Mouse (Mus musculus) CH12.LX (cell line): ENCODE results near the gene Lonp2. TPM values are rescaled to one million over a fixed set of nuclear protein-coding genes. Genes with fewer than 3 reads are reported as not detected.

Experiments
- DNase-seq: peaks from one replicate; pipeline ENCODE4 v3.0.0-alpha.2; 2013; ENCODE audit errors: extremely low read depth
- H3K27ac ChIP-seq: 2 replicates; pipeline ENCODE4 v1.5.1; 2012; ENCODE audit warnings: low read depth, mild to moderate bottlenecking, control low read depth, moderate library complexity; ENCODE audit not compliant: insufficient read depth
- H3K27me3 ChIP-seq: replicated peaks from 2 replicates; pipeline ENCODE3; 2012; ENCODE audit warnings: inconsistent platforms
- H3K36me3 ChIP-seq, 2 experiments: replicated peaks in 1 of 2; 2 replicates each; pipeline versions ENCODE3 to v1.6.1; 2012; ENCODE audit warnings: inconsistent platforms in 1 of 2, low read length in 1 of 2, mild to moderate bottlenecking in 1 of 2, mixed read lengths in 1 of 2, moderate library complexity in 1 of 2; ENCODE audit not compliant: control insufficient read depth in 1 of 2, insufficient read depth in 1 of 2
- H3K4me1 ChIP-seq, 2 experiments: 2 replicates each; pipeline ENCODE4 v1.6.1; 2012; ENCODE audit warnings: inconsistent platforms in 1 of 2, moderate library complexity in 1 of 2; ENCODE audit not compliant: insufficient read depth in 2 of 2, control insufficient read depth in 1 of 2
- H3K4me2 ChIP-seq: 2 replicates; pipeline ENCODE4 v1.6.1; 2012; ENCODE audit warnings: low read depth, mild to moderate bottlenecking, control low read depth; ENCODE audit not compliant: poor library complexity, insufficient read depth, severe bottlenecking
- H3K4me3 ChIP-seq, 3 experiments: fragments of 150-350 bp in 1 of 3; sonication (generic) in 1 of 3; replicated peaks in 1 of 3; 2 replicates each; pipeline versions ENCODE3 to v1.5.1; 2011 to 2012; ENCODE audit warnings: low read depth in 2 of 3, low read length in 2 of 3, mild to moderate bottlenecking in 2 of 3, moderate library complexity in 2 of 3, control low read depth in 1 of 3, improper control_type of control experiment in 1 of 3, inconsistent platforms in 1 of 3, mixed read lengths in 1 of 3; ENCODE audit not compliant: poor library complexity in 1 of 3
- H3K79me2 ChIP-seq: replicated peaks from 2 replicates; pipeline ENCODE4 v1.6.1; 2012; ENCODE audit warnings: mild to moderate bottlenecking, moderate library complexity; ENCODE audit not compliant: control insufficient read depth, poor library complexity, insufficient read depth, severe bottlenecking; ENCODE audit errors: extremely low read depth
- H3K9ac ChIP-seq: 2 replicates; pipeline ENCODE4 v1.6.1; 2012; ENCODE audit warnings: low read depth, mild to moderate bottlenecking, control low read depth, moderate library complexity; ENCODE audit not compliant: insufficient read depth
- H3K9me3 ChIP-seq: replicated peaks from 2 replicates; pipeline ENCODE3; 2012; ENCODE audit warnings: low read length, inconsistent platforms, mixed read lengths
- ELF1 ChIP-seq: IDR thresholded peaks from 2 replicates; pipeline ENCODE4 v1.6.1; 2014; ENCODE audit warnings: low read depth, mild to moderate bottlenecking, inconsistent platforms, low read length, improper control_type of control experiment
- EP300 ChIP-seq: IDR thresholded peaks from 2 replicates; pipeline ENCODE4 v1.6.1; 2011; ENCODE audit warnings: low read length, improper control_type of control experiment
- ETS1 ChIP-seq: conservative IDR thresholded peaks from 2 replicates; pipeline ENCODE4 v1.6.1; 2012; ENCODE audit warnings: low read depth, mild to moderate bottlenecking, inconsistent platforms, low read length, improper control_type of control experiment, moderate library complexity
- GABPA ChIP-seq: IDR thresholded peaks from 2 replicates; pipeline ENCODE4 v1.6.1; 2012; ENCODE audit warnings: low read depth, low read length, improper control_type of control experiment, inconsistent platforms; ENCODE audit not compliant: insufficient replicate concordance
- HCFC1 ChIP-seq: IDR thresholded peaks from 2 replicates; pipeline ENCODE4 v1.6.1; 2012; ENCODE audit warnings: low read depth, mild to moderate bottlenecking, inconsistent platforms, low read length, improper control_type of control experiment
- IRF4 ChIP-seq: IDR thresholded peaks from 2 replicates; pipeline ENCODE4 v1.6.1; 2014; ENCODE audit warnings: low read depth, mild to moderate bottlenecking, inconsistent platforms, low read length, improper control_type of control experiment
- MAFK ChIP-seq: IDR thresholded peaks from 2 replicates; pipeline ENCODE4 v1.6.1; 2011; ENCODE audit warnings: low read length, improper control_type of control experiment; ENCODE audit not compliant: insufficient replicate concordance
- MXI1 ChIP-seq: IDR thresholded peaks from 2 replicates; pipeline ENCODE4 v1.6.1; 2011; ENCODE audit warnings: mild to moderate bottlenecking, low read depth, low read length, improper control_type of control experiment
- NRF1 ChIP-seq: IDR thresholded peaks from 2 replicates; pipeline ENCODE4 v1.6.1; 2014; ENCODE audit warnings: low read depth, mild to moderate bottlenecking, inconsistent platforms, low read length, improper control_type of control experiment, moderate library complexity
- PAX5 ChIP-seq: IDR thresholded peaks from 2 replicates; pipeline ENCODE4 v1.6.1; 2012; ENCODE audit warnings: low read length, inconsistent platforms, mixed read lengths
- POLR2A ChIP-seq: IDR thresholded peaks from 2 replicates; pipeline ENCODE4 v1.6.1; 2011; ENCODE audit warnings: low read depth, mild to moderate bottlenecking, improper control_type of control experiment, low read length
- RCOR1 ChIP-seq: conservative IDR thresholded peaks from 2 replicates; pipeline ENCODE4 v1.6.1; 2012; ENCODE audit warnings: low read depth, mild to moderate bottlenecking, inconsistent platforms, low read length, improper control_type of control experiment
- SIN3A ChIP-seq: IDR thresholded peaks from 2 replicates; pipeline ENCODE4 v1.6.1; 2012; ENCODE audit warnings: low read length, improper control_type of control experiment, inconsistent platforms
- SMC3 ChIP-seq: IDR thresholded peaks from 2 replicates; pipeline ENCODE4 v1.6.1; 2011; ENCODE audit warnings: low read depth, low read length, improper control_type of control experiment
- TBP ChIP-seq: conservative IDR thresholded peaks from 2 replicates; pipeline ENCODE4 v1.6.1; 2011; ENCODE audit warnings: low read depth, low read length, improper control_type of control experiment
- TCF12 ChIP-seq: IDR thresholded peaks from 2 replicates; pipeline ENCODE4 v1.6.1; 2014; ENCODE audit warnings: low read depth, mild to moderate bottlenecking, inconsistent platforms, low read length, improper control_type of control experiment
- UBTF ChIP-seq: IDR thresholded peaks from 2 replicates; pipeline ENCODE4 v1.6.1; 2012; ENCODE audit warnings: low read depth, mild to moderate bottlenecking, inconsistent platforms, low read length, improper control_type of control experiment, moderate library complexity
- ZKSCAN1 ChIP-seq: IDR thresholded peaks from 2 replicates; pipeline ENCODE4 v1.6.1; 2012; ENCODE audit warnings: low read depth, inconsistent platforms, low read length, improper control_type of control experiment, borderline replicate concordance
- ZMIZ1 ChIP-seq: IDR thresholded peaks from 2 replicates; pipeline ENCODE4 v1.6.1; 2012; ENCODE audit warnings: low read depth, mild to moderate bottlenecking, inconsistent platforms, low read length, improper control_type of control experiment
- dilution Hi-C: fragments of 300-500 bp; cut with MboI; formaldehyde crosslinking; loops from 2 replicates; pipeline ENCODE4 v1.14.3; 2020; ENCODE audit warnings: low sequenced_read_pairs; ENCODE audit not compliant: extremely low pct_unique_long_range_greater_than_20kb, extremely low pct_ligation_motif_present
- in situ Hi-C: fragments of 300-500 bp; cut with MboI; formaldehyde crosslinking; loops from 3 replicates; pipeline ENCODE4 v1.14.3; 2019; ENCODE audit warnings: low sequenced_read_pairs, low pct_ligation_motif_present, low pct_unique_long_range_greater_than_20kb, mixed read lengths
- polyA plus RNA-seq: library from polyadenylated mRNA; unstranded; fragments of >175 nt; gene quantifications from 2 replicates; pipeline ENCODE4 v1.2.1, GENCODE M21; 2012; ENCODE audit warnings: low read depth; ENCODE audit not compliant: insufficient read length
- total RNA-seq, 2 experiments: library from RNA; depleted of rRNA; stranded (reverse); fragments of 300-350 nt in 1 of 2; fragments of >200 nt in 1 of 2; gene quantifications; 2 replicates each; pipeline ENCODE4 v1.2.3; 2012 to 2014

Gene Lonp2
- total and polyA plus RNA-seq, 3 experiments = 25.6 to 27.8 (median 26.4) TPM

DNA sequence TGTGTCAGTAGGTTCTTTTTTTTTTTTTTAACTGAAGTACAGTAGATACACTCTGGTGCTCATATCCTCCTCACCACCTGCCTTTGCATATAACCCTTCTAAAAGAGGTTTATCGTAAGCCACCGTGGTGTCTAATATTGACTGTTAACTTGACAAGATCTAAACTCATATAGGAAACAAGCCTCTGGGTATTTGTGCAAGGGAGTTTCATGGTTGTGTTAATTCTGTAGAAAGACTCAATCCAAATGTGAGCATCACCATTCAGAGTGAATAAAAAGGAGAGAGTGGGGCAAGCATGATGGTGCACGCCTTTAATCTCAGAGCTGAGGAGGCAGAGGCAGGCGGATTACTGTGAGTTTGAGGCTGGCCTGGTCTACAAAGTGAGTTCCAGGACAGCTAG lies 20.8 kb downstream of the Lonp2 start:
- in situ Hi-C loops (no loop called here), dilution Hi-C loops (no loop called here)

DNA sequence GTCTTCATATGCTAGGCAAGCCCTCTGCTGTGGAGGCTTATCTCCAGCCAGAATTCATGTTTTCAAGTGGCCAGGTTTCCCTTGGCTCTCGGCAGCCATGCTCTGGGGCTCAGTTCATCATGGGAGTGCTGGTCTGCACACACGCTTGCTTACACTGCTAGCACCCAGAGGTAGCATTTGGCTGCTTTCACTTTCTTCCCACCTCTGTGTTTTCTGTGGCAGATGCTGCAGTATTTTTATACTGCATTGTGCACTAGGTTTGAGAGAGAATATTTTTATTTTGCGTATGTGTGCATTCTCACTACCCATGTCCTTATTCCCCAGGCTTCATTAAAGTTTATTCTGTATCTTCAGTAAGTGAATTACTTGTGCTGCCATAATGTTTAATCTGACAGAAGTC lies 23.9 kb downstream of the Lonp2 start:
- in situ Hi-C loops = no loop called here
- Histone ChIP-seq H3K4me1 (peaks cover 0 to 6% of the 10 kb centered on the region in 2 experiments; a peak in 1 of 4 replicates), H3K36me3 (peaks cover 16 to 43% of the 10 kb centered on the region in 2 experiments), H3K4me2 (no peak overlapping the region), H3K79me2 (no peaks in the 10 kb centered on the region), H3K9me3 (no peaks in the 10 kb centered on the region), H3K9ac (no peak overlapping the region), H3K27ac (no peak overlapping the region), H3K4me3 (no peak overlapping the region), H3K27me3 (no peaks in the 10 kb centered on the region)
- TF ChIP-seq SIN3A (no peak), ZMIZ1 (no peak), IRF4 (no peak), ELF1 (no peak), NRF1 (no peak), TBP (no peak), MXI1 (no peak), PAX5 (no peak), TCF12 (no peak), POLR2A (no peak), ZKSCAN1 (no peak), ETS1 (no peak), SMC3 (no peak)
- no peak for DNase-seq
- dilution Hi-C loops = no loop called here

More for the DNA sequence above, 20.8 kb downstream of the Lonp2 start:
- no peak overlapping the region for H3K4me3 ChIP-seq
- H3K36me3 ChIP-seq = peaks cover 6 to 43% of the 10 kb centered on the region in 2 experiments
- no peak for DNase-seq
- no peak overlapping the region for H3K27ac ChIP-seq
- H3K27me3 ChIP-seq = no peaks in the 10 kb centered on the region
- TF ChIP-seq RCOR1 = no peak
- no peak for TF ChIP-seq ETS1
- TF ChIP-seq HCFC1 = no peak
- TF ChIP-seq EP300 = no peak
- TF ChIP-seq GABPA = no peak
- no peak for TF ChIP-seq MAFK
- no peak for TF ChIP-seq TCF12
- no peak for TF ChIP-seq UBTF
- TF ChIP-seq, all 38 proteins: peak for 0
- Histone ChIP-seq H3K4me2 (no peak overlapping the region), H3K4me1 (peaks cover 0 to 6% of the 10 kb centered on the region in 2 experiments; a peak in 1 of 4 replicates), H3K79me2 (no peaks in the 10 kb centered on the region), H3K9me3 (no peaks in the 10 kb centered on the region), H3K9ac (no peak overlapping the region)
